Mouse (Mus musculus): ENCODE measurements around the gene Slc6a18. TPM values are rescaled to one million over a fixed set of nuclear protein-coding genes. Genes with fewer than 3 reads are reported as not detected.
"Not testable (repeated sequence)": the region's sequence is repeated elsewhere in the genome, so short reads cannot be mapped to it uniquely, and the experiment has no call there.

The Slc6a18 gene
- polyA plus RNA-seq, 1 experiment: not detected

DNA sequence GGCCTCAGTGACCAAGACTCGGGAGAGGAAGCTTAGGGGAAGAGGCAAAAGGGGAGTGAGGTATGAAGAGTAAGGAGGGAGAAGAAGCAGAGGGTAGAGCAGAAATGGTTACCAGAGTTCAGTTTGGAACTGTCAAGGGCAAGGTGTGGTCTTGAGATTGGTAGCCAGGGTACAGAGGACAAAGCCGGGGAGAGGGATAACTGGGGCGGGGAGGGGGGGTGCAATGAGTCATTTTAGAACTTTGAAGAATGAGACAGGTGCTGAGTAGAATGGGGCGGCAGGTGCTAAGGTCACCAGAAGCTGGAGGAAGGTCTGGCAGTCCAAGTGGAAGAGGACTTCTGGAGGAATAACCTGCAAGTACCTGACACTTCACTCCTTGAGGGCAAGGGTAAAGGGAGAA is 35.4 kb upstream of the Slc6a18 start:
- TF ChIP-seq CTCF (IDR thresholded peaks at IDR 0.05; ENCODE audit: control insufficient read depth, insufficient read depth, insufficient read length) (no peak), MYOG (IDR thresholded peaks at IDR 0.05; ENCODE audit: control insufficient read depth, extremely low read depth, insufficient read length) (no peak), MAX (IDR thresholded peaks at IDR 0.05) (no peak), USF1 (IDR thresholded peaks at IDR 0.05; ENCODE audit: low read depth) (no peak), MYOD1 (IDR thresholded peaks at IDR 0.05; ENCODE audit: control insufficient read depth, insufficient read length, low read depth) (no peak), CEBPB (IDR thresholded peaks at IDR 0.05; ENCODE audit: low read depth) (no peak), FOSL1 (IDR thresholded peaks at IDR 0.05; ENCODE audit: insufficient read depth, low read length, poor library complexity, severe bottlenecking) (no peak)
- no peaks in the 10 kb centered on the region for H3K79me3 ChIP-seq (ENCODE audit: low read depth)

GRCm38 (mm10) chr13:73712228-73712627 is 34.4 kb upstream of the Slc6a18 start:
- no peaks in the 10 kb centered on the region for H3K79me3 ChIP-seq (ENCODE audit: low read depth)
- no peak overlapping the region for H3ac ChIP-seq (ENCODE audit: control insufficient read depth, insufficient read length, low read depth)
- H3K4me3 ChIP-seq (ENCODE audit: insufficient read depth, poor library complexity, severe bottlenecking): no peak overlapping the region
- H3K79me2 ChIP-seq (ENCODE audit: control insufficient read depth, insufficient read depth): no peaks in the 10 kb centered on the region
- no peak for TF ChIP-seq MYOG (IDR thresholded peaks at IDR 0.05; ENCODE audit: control insufficient read depth, extremely low read depth, insufficient read length)
- TF ChIP-seq FOSL1 (IDR thresholded peaks at IDR 0.05; ENCODE audit: insufficient read depth, low read length, poor library complexity, severe bottlenecking): no peak
- peak; percentile 55 for TF ChIP-seq CEBPB (IDR thresholded peaks at IDR 0.05; ENCODE audit: low read depth)
- no peak for TF ChIP-seq USF1 (IDR thresholded peaks at IDR 0.05; ENCODE audit: low read depth)
- H3K27me3 ChIP-seq (ENCODE audit: control insufficient read depth, insufficient read depth, insufficient read length): no peaks in the 10 kb centered on the region
- no peaks in the 10 kb centered on the region for H3K36me3 ChIP-seq (ENCODE audit: control insufficient read depth, insufficient read depth)

More for the DNA sequence above, 35.4 kb upstream of the Slc6a18 start:
- Histone ChIP-seq H3K79me2 (ENCODE audit: control insufficient read depth, insufficient read depth) (no peaks in the 10 kb centered on the region), H3K27me3 (ENCODE audit: control insufficient read depth, insufficient read depth, insufficient read length) (no peaks in the 10 kb centered on the region), H3ac (ENCODE audit: control insufficient read depth, insufficient read length, low read depth) (no peak overlapping the region), H3K36me3 (ENCODE audit: control insufficient read depth, insufficient read depth) (no peaks in the 10 kb centered on the region), H3K4me3 (ENCODE audit: insufficient read depth, poor library complexity, severe bottlenecking) (no peak overlapping the region)

DNA sequence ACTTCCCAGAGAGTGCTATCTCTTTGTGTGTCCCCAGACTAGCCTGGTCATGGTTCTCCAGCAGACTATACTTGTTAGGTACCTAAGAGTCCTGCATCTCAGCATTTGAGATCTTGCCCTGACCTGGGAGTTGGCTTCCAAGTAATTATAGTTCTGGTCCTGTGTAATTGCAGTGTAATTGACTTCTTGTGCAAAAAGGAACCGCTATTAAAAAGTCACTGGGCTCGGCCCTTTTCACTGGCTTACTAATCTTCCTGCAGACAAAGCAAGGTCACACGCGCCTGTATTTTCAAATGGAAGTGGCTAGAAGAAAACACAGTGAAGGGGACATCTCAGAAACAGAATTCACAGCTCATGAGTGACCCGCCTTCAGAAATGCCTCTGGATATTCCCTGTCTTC is 34.0 kb upstream of the Slc6a18 start:
- Histone ChIP-seq H3K79me2 (ENCODE audit: control insufficient read depth, insufficient read depth) (no peaks in the 10 kb centered on the region), H3K36me3 (ENCODE audit: control insufficient read depth, insufficient read depth) (no peaks in the 10 kb centered on the region), H3K4me3 (ENCODE audit: insufficient read depth, poor library complexity, severe bottlenecking) (no peak overlapping the region), H3K27me3 (ENCODE audit: control insufficient read depth, insufficient read depth, insufficient read length) (no peaks in the 10 kb centered on the region), H3K79me3 (ENCODE audit: low read depth) (no peaks in the 10 kb centered on the region), H3ac (ENCODE audit: control insufficient read depth, insufficient read length, low read depth) (no peak overlapping the region)
- no peak for TF ChIP-seq MAX (IDR thresholded peaks at IDR 0.05)
- TF ChIP-seq MYOD1 (IDR thresholded peaks at IDR 0.05; ENCODE audit: control insufficient read depth, insufficient read length, low read depth): no peak
- TF ChIP-seq CTCF (IDR thresholded peaks at IDR 0.05; ENCODE audit: control insufficient read depth, insufficient read depth, insufficient read length): no peak
- no peak for TF ChIP-seq CEBPB (IDR thresholded peaks at IDR 0.05; ENCODE audit: low read depth)
- no peak for TF ChIP-seq MYOG (IDR thresholded peaks at IDR 0.05; ENCODE audit: control insufficient read depth, extremely low read depth, insufficient read length)
- no peak for TF ChIP-seq FOSL1 (IDR thresholded peaks at IDR 0.05; ENCODE audit: insufficient read depth, low read length, poor library complexity, severe bottlenecking)
- TF ChIP-seq USF1 (IDR thresholded peaks at IDR 0.05; ENCODE audit: low read depth): no peak

- TF ChIP-seq CEBPB (IDR thresholded peaks at IDR 0.05; ENCODE audit: low read depth) (no peak), MYOD1 (IDR thresholded peaks at IDR 0.05; ENCODE audit: control insufficient read depth, insufficient read length, low read depth) (no peak), FOSL1 (IDR thresholded peaks at IDR 0.05; ENCODE audit: insufficient read depth, low read length, poor library complexity, severe bottlenecking) (no peak)
- Histone ChIP-seq H3K27me3 (ENCODE audit: control insufficient read depth, insufficient read depth, insufficient read length) (no peaks in the 10 kb centered on the region), H3ac (ENCODE audit: control insufficient read depth, insufficient read length, low read depth) (no peak overlapping the region), H3K4me3 (ENCODE audit: insufficient read depth, poor library complexity, severe bottlenecking) (no peak overlapping the region), H3K79me2 (ENCODE audit: control insufficient read depth, insufficient read depth) (no peaks in the 10 kb centered on the region), H3K36me3 (ENCODE audit: control insufficient read depth, insufficient read depth) (no peaks in the 10 kb centered on the region), H3K79me3 (ENCODE audit: low read depth) (no peaks in the 10 kb centered on the region)
Observed at GRCm38 (mm10) chr13:73711221-73711620, 33.4 kb upstream of the Slc6a18 start.

DNA sequence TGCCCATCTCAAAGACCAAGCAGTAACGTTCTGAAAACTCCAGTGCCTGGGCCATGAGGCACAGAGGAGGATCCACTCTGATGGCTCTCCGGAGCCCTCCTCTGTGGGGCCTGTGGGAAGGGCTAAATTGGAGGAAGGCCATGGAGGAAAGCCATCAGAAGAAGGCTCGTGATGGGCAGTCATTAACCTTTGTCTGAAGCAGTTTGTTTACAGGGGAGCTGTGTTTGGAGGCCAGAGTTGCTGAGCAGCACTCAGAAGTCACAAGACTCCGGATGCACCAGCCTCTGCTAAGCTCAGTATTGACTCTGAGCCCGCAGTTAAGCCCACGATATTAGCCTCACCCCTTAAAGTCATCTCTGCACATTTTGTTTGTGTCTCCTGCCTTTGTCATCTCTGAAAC is 31.7 kb upstream of the Slc6a18 start:
- TF ChIP-seq USF1 (IDR thresholded peaks at IDR 0.05; ENCODE audit: low read depth) (no peak), MYOG (IDR thresholded peaks at IDR 0.05; ENCODE audit: control insufficient read depth, extremely low read depth, insufficient read length) (no peak), MAX (IDR thresholded peaks at IDR 0.05) (no peak), CEBPB (IDR thresholded peaks at IDR 0.05; ENCODE audit: low read depth) (no peak), FOSL1 (IDR thresholded peaks at IDR 0.05; ENCODE audit: insufficient read depth, low read length, poor library complexity, severe bottlenecking) (no peak), MYOD1 (IDR thresholded peaks at IDR 0.05; ENCODE audit: control insufficient read depth, insufficient read length, low read depth) (no peak), CTCF (IDR thresholded peaks at IDR 0.05; ENCODE audit: control insufficient read depth, insufficient read depth, insufficient read length) (no peak)
- Histone ChIP-seq H3K36me3 (ENCODE audit: control insufficient read depth, insufficient read depth) (no peaks in the 10 kb centered on the region), H3K79me3 (ENCODE audit: low read depth) (no peaks in the 10 kb centered on the region), H3K79me2 (ENCODE audit: control insufficient read depth, insufficient read depth) (no peaks in the 10 kb centered on the region), H3K27me3 (ENCODE audit: control insufficient read depth, insufficient read depth, insufficient read length) (no peaks in the 10 kb centered on the region), H3ac (ENCODE audit: control insufficient read depth, insufficient read length, low read depth) (no peak overlapping the region), H3K4me3 (ENCODE audit: insufficient read depth, poor library complexity, severe bottlenecking) (no peak overlapping the region)

GRCm38 (mm10) chr13:73704694-73705325 is 27.0 kb upstream of the Slc6a18 start, which contains the start of gene Slc6a19:
Gene Slc6a19 (minus strand): TSS chr13:73704865.
- Histone ChIP-seq H3ac (ENCODE audit: control insufficient read depth, insufficient read length, low read depth) (no peak within 1 kb of the TSS), H3K27me3 (ENCODE audit: control insufficient read depth, insufficient read depth, insufficient read length) (peaks cover 7% of the 10 kb centered on the region), H3K4me3 (ENCODE audit: insufficient read depth, poor library complexity, severe bottlenecking) (no peak within 1 kb of the TSS), H3K79me2 (ENCODE audit: control insufficient read depth, insufficient read depth) (no peaks in the 10 kb centered on the region), H3K36me3 (ENCODE audit: control insufficient read depth, insufficient read depth) (no peaks in the 10 kb centered on the region), H3K79me3 (ENCODE audit: low read depth) (no peaks in the 10 kb centered on the region)
- TF ChIP-seq FOSL1 (IDR thresholded peaks at IDR 0.05; ENCODE audit: insufficient read depth, low read length, poor library complexity, severe bottlenecking) (no peak), MYOG (IDR thresholded peaks at IDR 0.05; ENCODE audit: control insufficient read depth, extremely low read depth, insufficient read length) (no peak), MYOD1 (IDR thresholded peaks at IDR 0.05; ENCODE audit: control insufficient read depth, insufficient read length, low read depth) (no peak), MAX (IDR thresholded peaks at IDR 0.05) (no peak), CEBPB (IDR thresholded peaks at IDR 0.05; ENCODE audit: low read depth) (no peak), CTCF (IDR thresholded peaks at IDR 0.05; ENCODE audit: control insufficient read depth, insufficient read depth, insufficient read length) (no peak), USF1 (IDR thresholded peaks at IDR 0.05; ENCODE audit: low read depth) (no peak)

DNA sequence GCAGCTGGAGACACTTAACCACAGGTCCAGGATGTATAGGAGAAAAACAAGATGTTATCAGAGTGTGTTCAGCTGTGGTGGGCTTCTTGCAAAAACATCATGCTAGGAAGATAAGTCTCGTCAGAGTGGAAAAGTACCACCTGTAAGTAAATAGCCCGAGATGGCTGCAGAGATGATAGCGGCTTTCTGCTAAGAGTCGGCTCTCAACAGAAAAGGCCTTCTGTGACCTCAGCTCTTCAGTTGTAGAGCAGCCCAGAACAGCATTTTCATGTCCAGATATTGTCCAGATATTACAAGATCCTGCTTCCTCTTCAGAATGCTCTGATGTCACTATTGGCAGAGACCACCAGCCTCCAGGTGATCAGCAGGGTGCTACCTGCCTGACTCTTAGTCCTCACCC is 25.7 kb upstream of the Slc6a18 start:
- not testable (repeated sequence) for H3K79me3 ChIP-seq (ENCODE audit: low read depth); H3K36me3 ChIP-seq (ENCODE audit: control insufficient read depth, insufficient read depth)

More for the DNA sequence above, 25.7 kb upstream of the Slc6a18 start:
- not testable (repeated sequence) for H3K4me3 ChIP-seq (ENCODE audit: insufficient read depth, poor library complexity, severe bottlenecking); H3K79me2 ChIP-seq (ENCODE audit: control insufficient read depth, insufficient read depth); H3ac ChIP-seq (ENCODE audit: control insufficient read depth, insufficient read length, low read depth)
- peaks cover 16% of the 10 kb centered on the region for H3K27me3 ChIP-seq (ENCODE audit: control insufficient read depth, insufficient read depth, insufficient read length)

Measured in C2C12 (cell line).